Mouse (Mus musculus) heart, adult 2 months (tissue): Measurements from ENCODE around the gene Ang6. TPM values are rescaled to one million over a fixed set of nuclear protein-coding genes. Genes with fewer than 3 reads are reported as not detected.
"Not testable (repeated sequence)": the region's sequence is repeated elsewhere in the genome, so short reads cannot be mapped to it uniquely, and the experiment has no call there.

Experiments used
- DNase-seq, 2 experiments: peaks; one replicate each; pipeline ENCODE4 v3.0.0; 2021
- H3K27ac ChIP-seq: fragments of 200-600 bp; 2 replicates; pipeline ENCODE4 v1.8.1; 2022
- H3K27me3 ChIP-seq: fragments of 200-500 bp; 2 replicates; pipeline ENCODE4 v1.6.1; 2012; ENCODE audit warnings: mild to moderate bottlenecking, low read length, inconsistent platforms, mixed read lengths; ENCODE audit not compliant: control insufficient read depth, insufficient read depth
- H3K36me3 ChIP-seq: fragments of 200-500 bp; 2 replicates; pipeline ENCODE4 v1.6.1; 2012; ENCODE audit warnings: low read length, inconsistent platforms; ENCODE audit not compliant: control insufficient read depth, insufficient read depth
- H3K4me1 ChIP-seq: fragments of 200-500 bp; 2 replicates; pipeline ENCODE4 v1.6.1; 2011; ENCODE audit warnings: low read length; ENCODE audit not compliant: control insufficient read depth, insufficient read depth
- H3K4me3 ChIP-seq: fragments of 200-600 bp; 2 replicates; pipeline ENCODE4 v1.8.1; 2022
- H3K79me2 ChIP-seq: fragments of 200-500 bp; replicated peaks from 2 replicates; pipeline ENCODE4 v1.6.1; 2012; ENCODE audit warnings: mild to moderate bottlenecking, inconsistent platforms, low read length, moderate library complexity, mixed read lengths; ENCODE audit not compliant: control insufficient read depth, insufficient read depth
- H3K9ac ChIP-seq: fragments of 200-500 bp; 2 replicates; pipeline ENCODE4 v1.6.1; 2012; ENCODE audit warnings: low read depth, mild to moderate bottlenecking, control low read depth, inconsistent platforms, low read length, mixed read lengths
- CTCF ChIP-seq: fragments of 200-600 bp; IDR thresholded peaks from 2 replicates; pipeline ENCODE4 v1.8.1; 2022; ENCODE audit warnings: antibody characterized with exemption, mild to moderate bottlenecking, moderate library complexity
- EP300 ChIP-seq: fragments of 200-500 bp; IDR thresholded peaks from 2 replicates; pipeline ENCODE4 v1.6.1; 2011; ENCODE audit warnings: low read depth, low read length, control low read depth; ENCODE audit not compliant: insufficient read depth
- POLR2A ChIP-seq: fragments of 200-500 bp; IDR thresholded peaks from 2 replicates; pipeline ENCODE4 v1.6.1; 2011; ENCODE audit warnings: mild to moderate bottlenecking, low read depth, low read length, control low read depth; ENCODE audit not compliant: insufficient read depth
- WGBS: fragments of 180-500 bp; shearing (Covaris S2); methylation state at CpG from one replicate; pipeline ENCODE4 v1.1.7; 2018; 5-methylcytosine and 5-hydroxymethylcytosine counted together
- intact Hi-C: fragments of 180-260 bp; cut with DNase I; formaldehyde crosslinking; loops from one replicate; pipeline ENCODE4 v1.15.1; 2025
- polyA plus RNA-seq: library from polyadenylated mRNA; depleted of rRNA; stranded (reverse); fragments of >200 nt; gene quantifications from 2 replicates; pipeline ENCODE4 v1.2.3, GENCODE M21; 2012; rRNA removed
- total RNA-seq, 2 experiments: library from RNA; stranded (reverse); gene quantifications; 2 replicates each; pipeline ENCODE4 v1.2.3; 2021

The Ang6 gene
- total and polyA plus RNA-seq, 3 experiments, result not detected

- not testable (repeated sequence) for H3K4me1 ChIP-seq, H3K27me3 ChIP-seq, H3K4me3 ChIP-seq, H3K36me3 ChIP-seq, H3K27ac ChIP-seq, H3K79me2 ChIP-seq, H3K9ac ChIP-seq
- peak; percentile 60 to 79 for DNase-seq
- peak; percentile 73 for TF ChIP-seq CTCF
- intact Hi-C loops, result loop anchor here (5.0 kb wide), 1 partner anchor 65 kb away; the partner anchor contains the start of gene Ear10
- 11% methylated on average over 5 of the region's 5 CpGs for WGBS
Measured at GRCm38 (mm10) chr14:43987404-43987803, 14.7 kb downstream of the Ang6 start.

DNA sequence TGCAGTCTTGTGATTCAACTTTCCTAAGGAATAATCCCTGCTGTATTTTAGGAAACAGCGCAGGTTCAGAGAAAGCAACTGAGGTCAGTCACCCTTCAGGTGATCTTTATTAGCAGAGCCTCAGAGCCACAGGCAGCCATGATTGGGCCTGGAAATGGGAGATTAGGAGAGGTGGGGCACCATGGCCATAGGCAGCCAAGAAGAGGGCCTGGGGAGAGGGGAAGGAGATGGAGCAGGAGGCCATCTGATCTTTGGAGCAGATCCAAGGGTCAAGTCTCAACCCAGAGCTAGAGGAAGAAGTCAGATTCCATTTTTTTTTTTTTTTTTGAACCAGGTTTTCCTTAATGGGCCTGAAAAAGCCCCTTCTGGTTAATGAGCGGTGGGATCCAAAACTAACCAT lies 15.9 kb downstream of the Ang6 start:
- H3K4me1 ChIP-seq, result no peaks in the 10 kb centered on the region; the same call in 1 of the 2 replicates
- no peaks in the 10 kb centered on the region for H3K79me2 ChIP-seq
- no peak for DNase-seq
- 83% methylated on average over 2 of the region's 2 CpGs for WGBS
- TF ChIP-seq POLR2A, result no peak
- no peak for TF ChIP-seq EP300
- no peak for TF ChIP-seq CTCF
- H3K9ac ChIP-seq, result no peak overlapping the region
- intact Hi-C loops, result loop anchor here (5.0 kb wide), 1 partner anchor 64 kb away; the partner anchor contains the start of gene Ear10
- no peaks in the 10 kb centered on the region for H3K27me3 ChIP-seq
- no peak overlapping the region for H3K4me3 ChIP-seq
- no peak overlapping the region for H3K27ac ChIP-seq
- no peaks in the 10 kb centered on the region for H3K36me3 ChIP-seq

DNA sequence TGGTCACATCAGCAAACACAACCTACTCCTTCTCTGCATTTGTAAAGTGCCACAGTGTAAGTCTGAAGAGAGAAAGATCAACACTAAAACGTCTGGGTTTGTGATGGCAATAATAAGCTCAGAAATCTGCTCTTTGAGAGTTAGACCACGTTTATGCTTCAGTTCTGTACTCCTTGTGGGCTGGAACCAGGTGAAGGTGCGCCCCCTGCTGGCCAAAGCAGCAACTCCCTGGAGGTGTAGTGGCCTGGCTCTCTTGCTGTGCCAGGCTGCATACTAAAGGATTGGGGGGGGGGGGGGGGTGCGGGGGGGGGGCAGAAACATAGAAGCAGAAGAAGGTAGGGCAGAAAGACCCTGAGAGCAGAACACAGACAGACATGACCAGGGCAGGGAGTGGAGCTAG lies 18.2 kb downstream of the Ang6 start:
- Histone ChIP-seq H3K36me3 (no peaks in the 10 kb centered on the region), H3K4me1 (no peaks in the 10 kb centered on the region; the same call in 1 of the 2 replicates), H3K79me2 (no peaks in the 10 kb centered on the region), H3K9ac (no peak overlapping the region), H3K27me3 (no peaks in the 10 kb centered on the region), H3K4me3 (no peak overlapping the region), H3K27ac (peak overlapping the region; percentile 20; the same call in 1 of the 2 replicates)
- TF ChIP-seq POLR2A, result no peak
- TF ChIP-seq CTCF, result peak; percentile 59
- no peak for TF ChIP-seq EP300
- peak; percentile 23 to 61 for DNase-seq
- intact Hi-C loops, result no loop called here
- WGBS, result 0% methylated on average over 4 of the region's 4 CpGs

GRCm38 (mm10) chr14:43983454-43983853 lies 18.6 kb downstream of the Ang6 start:
- Histone ChIP-seq H3K4me3 (no peak overlapping the region), H3K79me2 (no peaks in the 10 kb centered on the region), H3K9ac (no peak overlapping the region), H3K27me3 (no peaks in the 10 kb centered on the region), H3K36me3 (no peaks in the 10 kb centered on the region), H3K27ac (peak overlapping the region; percentile 20; the same call in 1 of the 2 replicates), H3K4me1 (no peaks in the 10 kb centered on the region; the same call in 1 of the 2 replicates)
- peak in 1 of 2 experiments; percentile 2 for DNase-seq
- intact Hi-C loops, result no loop called here
- WGBS, result 26% methylated on average over 4 of the region's 4 CpGs
- TF ChIP-seq CTCF (no peak), POLR2A (no peak), EP300 (no peak)

DNA sequence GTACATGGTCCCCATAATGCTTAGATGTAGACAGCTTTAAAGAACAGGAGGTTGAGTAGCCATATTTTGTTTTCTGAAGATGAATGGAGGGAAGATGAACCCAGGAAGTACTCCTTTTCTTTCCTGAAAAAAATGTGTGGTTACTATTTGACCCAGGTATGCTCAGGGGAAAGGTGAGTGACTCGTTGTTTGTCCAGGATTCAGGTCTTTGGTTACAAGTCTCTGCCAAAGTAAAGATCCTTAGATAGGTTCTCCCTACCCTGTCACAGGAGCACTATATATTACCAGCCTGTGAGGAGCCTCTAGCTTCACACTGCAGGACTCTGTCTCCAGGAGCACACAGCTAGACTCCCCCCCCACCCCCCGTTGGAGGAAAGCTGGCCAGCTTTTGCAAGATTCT lies 45.3 kb downstream of the Ang6 start, which contains the start of gene Ang5:
Gene Ang5 (plus strand): TSS at position 301 of the 400 bp plus-strand sequence.
- H3K27me3 ChIP-seq, H3K9ac ChIP-seq, H3K27ac ChIP-seq, H3K79me2 ChIP-seq, H3K4me3 ChIP-seq, intact Hi-C loops, DNase-seq, H3K36me3 ChIP-seq, H3K4me1 ChIP-seq: not testable (repeated sequence)
- no CpG with 5 or more reads among the region's 2 CpGs for WGBS

DNA sequence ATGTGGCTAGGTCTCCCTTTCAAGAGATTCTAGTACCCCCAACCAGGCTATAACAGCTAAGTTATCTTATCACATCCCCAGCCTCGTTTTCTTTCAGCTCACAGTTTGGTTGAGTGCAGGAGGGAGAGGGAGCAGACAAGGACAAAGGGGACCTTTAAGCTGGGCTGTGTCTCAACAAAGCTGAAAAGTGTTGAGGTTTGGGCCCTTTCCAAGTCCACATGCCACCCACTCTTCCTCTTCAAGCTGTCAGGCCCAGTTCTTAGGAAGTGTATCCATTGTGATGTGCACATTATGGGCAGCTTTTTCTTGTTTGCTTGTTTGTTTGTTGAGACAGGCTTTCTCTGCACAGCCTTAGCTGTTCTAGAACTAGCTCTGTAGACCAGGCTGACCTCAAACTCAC lies 47.0 kb downstream of the Ang6 start:
- intact Hi-C loops, result not testable (repeated sequence)

DNA sequence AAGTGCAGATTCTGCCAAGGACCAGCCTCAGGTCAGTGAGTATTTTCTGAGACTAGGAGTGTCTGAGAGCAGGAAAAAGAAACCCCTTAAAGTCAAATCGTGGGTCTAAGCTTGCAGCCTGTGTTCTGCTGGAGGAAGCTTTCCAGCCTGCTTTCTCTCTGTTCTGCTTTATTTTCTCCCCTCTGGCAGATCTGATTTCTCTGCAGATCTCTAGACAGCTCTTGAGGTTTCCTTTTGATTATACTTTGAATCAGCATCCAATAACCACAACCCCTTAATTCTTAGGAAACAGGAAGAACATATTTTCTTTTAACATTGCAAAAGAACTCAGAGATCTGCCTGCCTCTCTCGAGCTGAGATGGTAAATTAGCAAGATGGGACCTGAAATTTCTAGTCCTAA lies 48.7 kb downstream of the Ang6 start:
- intact Hi-C loops, H3K4me1 ChIP-seq, DNase-seq, H3K27me3 ChIP-seq, H3K4me3 ChIP-seq, H3K9ac ChIP-seq, H3K79me2 ChIP-seq, H3K36me3 ChIP-seq, H3K27ac ChIP-seq: not testable (repeated sequence)
- 38% methylated on average over 2 of the region's 2 CpGs for WGBS

More for the DNA sequence above, 47.0 kb downstream of the Ang6 start:
- not testable (repeated sequence) for DNase-seq, H3K79me2 ChIP-seq, H3K27ac ChIP-seq, H3K9ac ChIP-seq, H3K27me3 ChIP-seq, H3K36me3 ChIP-seq, H3K4me1 ChIP-seq, H3K4me3 ChIP-seq
- no CpG with 5 or more reads among the region's 1 CpGs for WGBS

Other genes starting within 250 kb of the Ang6 start
- gene Gm8180, start 217.5 kb downstream of the Ang6 start, total RNA-seq, result not detected
- gene Gm8180, start 217.5 kb downstream of the Ang6 start, polyA plus RNA-seq, result not detected in 2 replicates
- not detected for gene Ear1, start 126.8 kb downstream of the Ang6 start, total RNA-seq
- gene Ear1, start 126.8 kb downstream of the Ang6 start, polyA plus RNA-seq, result not detected in 2 replicates
- not detected for gene Ear10, start 78.7 kb downstream of the Ang6 start, total RNA-seq
- not detected in 2 replicates for gene Ear10, start 78.7 kb downstream of the Ang6 start, polyA plus RNA-seq
- 1 to 10 TPM; 3.4 to 4.2 TPM for gene Gm8113, start 76.9 kb downstream of the Ang6 start, total RNA-seq
- gene Gm8113, start 76.9 kb downstream of the Ang6 start, polyA plus RNA-seq, result 1.7 and 3.3 TPM in 2 replicates
- not detected for gene Ang5, start 45.2 kb downstream of the Ang6 start, total RNA-seq
- gene Ang5, start 45.2 kb downstream of the Ang6 start, polyA plus RNA-seq, result not detected in 2 replicates
- 1 to 10 TPM in 1 of 2 experiments, under 1 TPM in 1; 0.75 to 1.2 TPM for gene Ear2, start 100.4 kb upstream of the Ang6 start, total RNA-seq
- 2.1 and 8.5 TPM in 2 replicates for gene Ear2, start 100.4 kb upstream of the Ang6 start, polyA plus RNA-seq
- gene Gm3327, start 121.6 kb upstream of the Ang6 start, total RNA-seq, result not detected
- not detected in 2 replicates for gene Gm3327, start 121.6 kb upstream of the Ang6 start, polyA plus RNA-seq
- not detected for gene Gm8212, start 195.4 kb upstream of the Ang6 start, total RNA-seq
- not detected in 2 replicates for gene Gm8212, start 195.4 kb upstream of the Ang6 start, polyA plus RNA-seq
- not detected for gene 4930503E14Rik, start 211.0 kb upstream of the Ang6 start, total RNA-seq
- not detected in 2 replicates for gene 4930503E14Rik, start 211.0 kb upstream of the Ang6 start, polyA plus RNA-seq